Mouse (Mus musculus) myocyte (in vitro differentiated cells): ENCODE measurements around the gene Tmub1.

Experiments
- CEBPB ChIP-seq: IDR thresholded peaks from 2 replicates; pipeline ENCODE4 v1.6.1; 2011; ENCODE audit warnings: mild to moderate bottlenecking, moderate library complexity; ENCODE audit not compliant: poor library complexity, insufficient read depth, severe bottlenecking
- MAX ChIP-seq: IDR thresholded peaks from one replicate; pipeline ENCODE4 v1.6.1; 2011; ENCODE audit warnings: low read depth, mild to moderate bottlenecking, control low read depth
- MYOD1 ChIP-seq, 3 experiments: IDR thresholded peaks; one replicate each; pipeline ENCODE4 v1.6.1; 2011; ENCODE audit warnings: control low read depth in 2 of 3, low read depth in 2 of 3, mild to moderate bottlenecking in 2 of 3, moderate library complexity in 1 of 3; ENCODE audit not compliant: insufficient read length in 2 of 3, control insufficient read depth in 1 of 3
- MYOG ChIP-seq, 3 experiments: IDR thresholded peaks; one replicate each; pipeline ENCODE4 v1.6.1; 2011; ENCODE audit warnings: control low read depth in 2 of 3, low read depth in 2 of 3, mild to moderate bottlenecking in 2 of 3; ENCODE audit not compliant: insufficient read length in 2 of 3, control insufficient read depth in 1 of 3, insufficient read depth in 1 of 3
- POLR2A ChIP-seq: IDR thresholded peaks from one replicate; pipeline ENCODE4 v1.6.1; 2011; ENCODE audit warnings: low read depth, mild to moderate bottlenecking, control low read depth, moderate library complexity; ENCODE audit not compliant: insufficient read length
- POLR2AphosphoS2 ChIP-seq: IDR thresholded peaks from one replicate; pipeline ENCODE4 v1.6.1; 2011; ENCODE audit warnings: low read depth, control low read depth; ENCODE audit not compliant: insufficient read length
- REST ChIP-seq: IDR thresholded peaks from one replicate; pipeline ENCODE4 v1.6.1; 2011; ENCODE audit warnings: mild to moderate bottlenecking, control low read depth, moderate library complexity; ENCODE audit not compliant: insufficient read depth, insufficient read length
- TCF12 ChIP-seq: IDR thresholded peaks from one replicate; pipeline ENCODE4 v1.6.1; 2011; ENCODE audit warnings: mild to moderate bottlenecking, control low read depth; ENCODE audit not compliant: poor library complexity, insufficient read depth, severe bottlenecking

- TF ChIP-seq POLR2A (no peak), POLR2AphosphoS2 (no peak), CEBPB (no peak), MYOG (IDR thresholded peaks at IDR 0.05; ENCODE audit: control insufficient read depth in 1 of 3, insufficient read depth in 1 of 3, insufficient read length in 2 of 3, low read depth in 2 of 3) (no peak), TCF12 (no peak), REST (no peak), MAX (no peak), MYOD1 (IDR thresholded peaks at IDR 0.05; ENCODE audit: control insufficient read depth in 1 of 3, insufficient read length in 2 of 3, low read depth in 2 of 3) (no peak)
Observed at GRCm38 (mm10) chr5:24413938-24414337, 33.7 kb downstream of the Tmub1 start.
